Mouse (Mus musculus) frontal cortex, adult 2 months (tissue): ENCODE results near the gene Ppp5c. TPM values are rescaled to one million over a fixed set of nuclear protein-coding genes. Genes with fewer than 3 reads are reported as not detected.

Experiments used
- DNase-seq, 2 experiments: peaks; one replicate each; pipeline ENCODE4 v3.0.0; 2022; ENCODE audit warnings: low spot score in 1 of 2; ENCODE audit errors: extremely low spot score in 1 of 2
- polyA plus RNA-seq: library from polyadenylated mRNA; depleted of rRNA; stranded (reverse); fragments of >200 nt; gene quantifications from 2 replicates; pipeline ENCODE4 v1.2.3, GENCODE M21; 2012

Ppp5c gene
- polyA plus RNA-seq, 1 experiment: 239 TPM

DNA sequence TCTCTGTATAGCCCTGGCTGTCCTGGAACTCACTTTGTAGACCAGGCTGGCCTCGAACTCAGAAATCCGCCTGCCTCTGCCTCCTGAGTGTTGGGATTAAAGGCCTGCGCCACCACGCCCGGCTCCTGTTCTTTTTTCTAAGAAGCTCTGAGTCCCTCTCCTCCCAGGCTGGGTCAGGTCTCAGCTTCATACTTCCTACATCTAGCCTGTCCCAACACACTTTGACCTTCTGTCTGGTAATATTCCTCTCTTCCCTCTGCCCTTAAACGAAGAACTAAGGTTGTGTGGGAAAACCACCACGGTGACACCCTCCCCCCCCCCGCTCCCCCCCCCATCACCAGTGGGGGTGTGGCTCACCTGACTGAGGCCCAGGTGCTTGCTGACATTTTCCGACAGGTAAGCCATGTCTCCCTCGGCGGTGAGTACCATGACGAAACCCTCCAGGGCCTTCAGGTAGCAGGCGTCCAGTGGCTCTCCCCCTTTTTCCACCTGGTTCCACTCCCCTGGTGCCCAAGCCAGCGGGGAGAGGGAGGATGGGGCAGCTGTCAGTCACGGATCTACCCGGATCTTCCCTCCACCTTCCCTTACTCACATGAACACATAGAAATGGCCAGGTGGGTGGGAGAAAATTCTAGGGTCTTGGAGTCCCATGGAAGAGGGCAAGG lies 26.7 kb upstream of the Ppp5c start:
- no peak for DNase-seq

DNA sequence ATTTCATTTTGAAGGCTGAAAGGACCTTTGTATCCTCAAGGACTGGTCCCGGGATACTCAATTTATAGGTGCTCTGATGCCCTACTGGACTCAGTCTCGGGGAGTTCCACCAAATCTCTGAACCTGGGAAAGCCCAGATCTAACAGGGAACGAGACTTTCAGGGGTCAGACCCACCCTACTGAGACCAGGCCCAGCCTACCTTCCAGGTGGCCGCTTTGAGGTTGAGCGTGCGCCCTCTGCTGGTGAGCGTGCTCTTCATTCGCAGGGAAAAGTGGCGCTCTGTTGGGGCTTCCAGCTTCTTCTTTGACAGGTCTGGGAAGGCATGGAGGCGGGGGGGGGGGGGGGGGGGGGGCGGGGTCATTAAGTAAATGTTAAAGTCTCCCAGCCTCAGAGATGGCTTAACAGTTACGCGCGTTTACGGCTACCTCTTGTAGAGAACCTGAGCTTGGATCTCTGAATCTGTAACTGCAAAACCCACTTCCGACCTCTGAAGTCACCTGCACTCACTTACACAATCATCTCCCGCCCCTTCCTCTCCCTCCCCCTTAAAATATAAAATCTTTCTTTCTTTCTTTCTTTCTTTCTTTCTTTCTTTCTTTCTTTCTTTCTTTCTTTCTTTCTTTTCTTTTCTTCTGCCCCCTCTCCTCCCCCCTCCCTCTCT lies 23.3 kb upstream of the Ppp5c start:
- DNase-seq: peak in 1 of 2 experiments; percentile 81

DNA sequence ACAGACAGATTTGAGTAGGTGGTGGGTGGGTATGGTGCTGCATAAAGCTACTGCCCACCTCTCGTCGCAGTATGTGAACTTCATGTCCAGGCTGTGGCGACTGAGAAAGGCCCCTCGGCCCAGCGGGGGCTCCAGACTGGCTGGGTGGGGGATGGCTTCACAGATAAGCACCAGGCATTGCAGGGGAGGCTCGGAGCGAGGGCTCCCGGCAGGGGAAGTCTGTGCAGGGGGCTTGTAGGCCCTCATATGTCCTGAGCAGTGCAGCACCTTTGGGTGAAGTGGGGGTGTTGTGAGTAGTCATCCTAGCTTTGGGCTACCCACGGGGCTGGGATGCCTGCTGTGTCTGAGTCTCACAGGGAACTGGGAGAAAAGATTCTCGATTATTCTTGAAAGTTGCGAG lies 22.8 kb upstream of the Ppp5c start:
- no peak for DNase-seq

DNA sequence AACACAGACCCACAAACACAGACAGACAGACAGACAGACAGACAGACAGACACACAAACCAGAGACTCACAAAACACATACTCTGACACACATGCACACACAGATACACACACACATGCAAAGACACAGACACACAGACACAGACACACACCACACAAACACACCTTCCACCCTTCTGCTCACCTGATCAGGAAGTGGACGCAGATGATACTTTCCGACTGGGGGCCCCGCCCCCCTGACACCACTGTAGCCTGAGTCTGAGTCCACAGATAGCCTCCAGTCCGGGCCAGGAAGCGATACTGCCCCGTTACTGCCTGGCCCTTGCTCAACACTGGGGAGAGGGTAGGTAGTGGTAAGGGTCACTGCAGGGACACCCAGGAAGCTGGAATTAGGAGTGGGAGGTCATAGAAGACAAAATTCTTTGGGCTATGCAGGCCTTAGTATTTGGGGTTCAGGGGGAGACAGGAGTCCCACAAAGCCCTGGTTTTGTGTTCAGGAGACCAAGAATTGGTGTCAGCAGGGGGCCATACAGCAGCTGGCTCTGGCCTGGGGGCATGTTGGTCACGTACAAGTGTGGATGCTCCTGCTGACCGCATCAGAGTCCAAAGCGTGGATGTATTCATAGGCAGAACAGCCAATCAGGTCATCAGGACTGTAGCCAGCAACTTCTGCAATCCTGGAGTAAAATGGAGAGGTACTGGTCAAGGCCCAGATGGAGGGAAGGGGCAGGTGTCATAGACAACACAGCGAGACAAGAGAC lies 20.9 kb upstream of the Ppp5c start:
- DNase-seq: no peak

DNA sequence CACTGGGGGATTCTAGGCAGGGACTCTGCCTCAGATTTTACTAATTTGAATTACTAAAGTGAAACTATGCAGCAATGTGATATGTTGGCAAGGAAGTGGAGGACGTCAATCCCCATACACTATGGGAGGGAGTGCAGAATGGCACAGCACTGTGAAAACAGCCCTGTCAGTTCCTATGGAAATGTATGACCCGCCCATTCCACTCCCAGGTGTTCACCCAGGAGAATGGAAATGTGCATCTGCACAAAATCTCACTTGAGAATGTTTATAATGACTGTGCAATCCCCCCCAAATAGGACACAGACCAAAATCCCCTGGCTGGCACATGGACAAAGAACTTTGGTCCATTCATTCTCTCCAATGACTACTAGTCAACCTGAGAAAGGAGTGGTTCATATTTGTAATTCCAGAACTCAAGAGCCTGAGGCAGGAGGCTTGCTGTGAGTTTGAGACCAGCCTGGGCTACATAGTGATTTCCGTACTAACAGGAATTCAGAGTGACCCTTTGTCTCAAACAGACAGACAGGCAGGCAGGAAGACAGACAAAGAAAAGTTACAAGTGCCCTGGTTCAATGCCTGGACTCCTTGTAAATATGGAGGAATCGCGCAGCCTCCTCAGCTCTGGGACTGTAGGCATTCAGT lies 19.4 kb upstream of the Ppp5c start:
- no peak for DNase-seq

DNA sequence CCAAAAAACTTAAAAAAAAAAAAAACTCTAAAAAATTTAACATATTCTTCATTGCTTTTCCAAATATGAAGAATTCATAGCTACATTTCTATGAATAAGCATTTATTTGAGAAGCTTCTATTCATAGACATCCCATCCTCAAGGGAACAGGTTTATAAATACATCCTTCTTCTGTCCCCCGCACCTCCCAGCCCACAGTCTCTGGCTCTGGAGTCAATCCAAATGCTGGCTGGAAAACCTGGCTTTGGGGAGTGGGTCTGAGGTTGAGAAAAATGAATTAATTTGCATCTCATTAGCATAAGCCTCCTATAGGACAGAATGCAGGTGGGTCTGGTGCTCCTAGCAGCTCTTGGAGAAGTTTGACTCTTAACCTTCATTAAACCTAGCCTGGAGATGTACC lies 18.0 kb upstream of the Ppp5c start:
- DNase-seq: peak in 1 of 2 experiments; percentile 70

DNA sequence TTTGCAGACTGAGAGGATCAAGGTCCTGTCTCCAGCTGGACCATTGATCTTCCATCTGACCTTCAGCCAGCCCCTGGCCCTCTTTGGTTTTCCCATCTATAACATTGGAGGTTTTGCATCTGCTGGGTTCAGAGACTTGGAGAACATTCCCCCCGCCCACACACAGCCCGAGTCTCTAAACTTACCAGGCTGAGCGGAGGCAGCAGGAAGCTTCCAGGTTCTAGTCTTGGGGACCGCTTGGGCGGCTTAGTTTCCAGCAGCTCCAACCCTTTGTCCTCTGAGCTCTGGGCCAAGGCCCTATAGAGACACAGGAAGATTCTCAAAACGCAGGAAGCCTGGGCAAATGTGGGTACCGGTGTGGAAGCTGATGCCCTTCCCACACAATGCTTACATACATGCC lies 11.6 kb upstream of the Ppp5c start:
- DNase-seq: peak in 1 of 2 experiments; percentile 63

DNA sequence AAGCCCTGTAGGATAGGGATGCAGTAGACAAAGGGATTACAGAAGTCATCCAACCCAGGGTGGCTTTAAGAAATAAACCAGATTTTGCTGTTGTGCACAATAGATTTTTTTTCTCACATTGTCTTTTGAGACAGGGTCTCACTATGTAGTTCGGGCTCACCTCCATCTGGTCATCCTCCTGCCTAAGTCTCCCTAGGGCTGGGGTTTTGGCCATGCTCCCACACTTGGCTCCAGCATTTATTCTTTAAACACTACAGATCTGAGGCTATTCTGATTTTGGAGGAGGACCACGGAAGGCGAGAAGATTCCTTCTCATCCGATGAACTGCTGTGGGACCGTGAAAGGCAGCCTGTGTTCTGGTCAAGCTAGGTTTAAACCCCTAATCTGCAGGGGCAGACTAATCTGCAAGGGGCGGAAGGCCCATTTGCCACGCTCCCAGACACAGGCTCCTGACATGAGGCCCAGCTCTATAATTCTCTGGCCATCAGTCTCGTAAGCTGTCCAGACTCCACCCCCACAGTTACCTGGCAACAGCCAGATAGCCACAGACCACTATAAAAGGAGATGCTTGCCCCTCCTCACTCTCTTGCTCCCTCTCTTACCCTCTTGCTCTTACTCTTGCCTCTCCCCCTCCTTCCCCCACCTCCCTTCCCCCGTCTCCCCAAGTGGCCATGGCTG lies 10.4 kb upstream of the Ppp5c start:
- no peak for DNase-seq

DNA sequence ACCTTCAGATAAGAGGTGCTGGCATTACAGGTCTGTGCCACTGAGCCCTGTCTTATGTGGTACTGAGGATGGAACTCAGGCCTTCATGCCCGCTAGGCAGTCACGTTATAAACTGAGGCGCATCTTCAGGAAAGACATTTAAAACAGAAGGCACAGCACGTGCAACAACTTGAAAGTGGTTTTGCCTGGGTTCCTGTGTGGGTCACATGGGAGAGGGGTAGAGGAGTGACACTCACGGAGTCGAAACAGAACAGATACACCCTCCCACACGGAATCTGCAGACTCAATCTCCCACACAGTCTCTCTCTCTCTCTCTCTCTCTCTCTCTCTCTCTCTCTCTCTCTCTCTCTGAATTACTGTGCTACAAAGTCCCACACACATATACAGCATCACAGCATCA lies 2.5 kb upstream of the Ppp5c start:
- peak in 1 of 2 experiments; percentile 58 for DNase-seq

DNA sequence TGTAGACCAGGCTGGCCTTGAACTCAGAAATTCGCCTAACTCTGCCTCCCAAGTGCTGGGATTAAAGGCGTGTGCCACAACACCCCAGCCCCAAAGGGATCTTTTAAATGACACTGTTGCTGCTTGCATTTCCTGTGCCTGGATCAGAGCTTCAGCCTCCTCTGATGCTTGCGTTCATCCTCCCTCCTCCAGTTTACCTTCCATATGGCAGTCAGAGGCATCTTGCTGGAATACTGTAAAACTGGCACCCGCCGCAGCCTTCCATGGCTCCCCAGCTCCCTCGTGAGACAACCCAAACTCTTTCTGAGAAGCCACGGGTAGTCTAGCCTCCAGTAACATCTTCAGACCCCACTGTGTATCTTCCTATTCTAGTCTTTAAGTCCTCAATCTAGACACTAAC lies 1.2 kb upstream of the Ppp5c start:
- DNase-seq: peak in 1 of 2 experiments; percentile 73

DNA sequence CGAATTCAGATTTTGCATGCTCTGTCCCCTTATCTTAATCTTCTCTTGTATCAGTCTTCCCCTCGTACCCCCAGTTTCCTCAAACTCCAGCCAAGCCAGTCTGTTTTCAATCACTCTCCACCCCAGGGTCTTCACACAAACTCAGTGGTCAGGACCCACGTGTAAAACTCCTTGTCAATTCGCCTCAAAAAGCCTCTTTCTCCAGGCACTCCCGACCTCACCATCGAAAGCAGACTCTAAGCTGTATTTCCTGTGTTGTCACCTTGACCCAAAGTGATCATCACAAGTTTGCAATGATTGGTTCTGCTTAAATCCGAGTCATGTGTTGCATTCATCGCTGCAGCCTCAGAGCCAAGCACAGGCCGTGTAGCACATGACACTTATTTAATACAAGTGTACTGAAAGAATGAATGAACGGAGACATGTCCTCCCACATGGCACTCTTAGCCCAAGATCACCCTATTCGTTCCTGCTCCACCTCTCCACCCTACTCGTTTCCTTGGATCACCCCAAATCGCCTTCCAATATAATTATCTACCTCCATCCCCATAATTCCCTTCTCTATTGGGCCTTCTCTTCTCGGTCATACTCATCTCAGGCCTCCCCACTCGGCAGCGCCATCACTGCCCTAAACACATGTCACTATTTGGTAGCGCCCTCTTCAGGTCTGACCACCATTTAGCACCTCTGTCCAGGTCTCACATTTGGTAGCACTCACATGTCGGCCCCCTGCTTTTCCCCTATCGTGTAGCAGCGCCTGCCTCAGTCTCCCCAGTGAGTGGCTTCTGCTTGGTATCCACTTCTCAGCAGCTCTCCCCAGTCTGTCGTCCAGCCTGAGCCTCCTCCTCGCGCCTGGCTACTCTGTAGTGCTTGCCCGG lies 775 bp downstream of the Ppp5c start:
- DNase-seq: peak; percentile 60 to 75

DNA sequence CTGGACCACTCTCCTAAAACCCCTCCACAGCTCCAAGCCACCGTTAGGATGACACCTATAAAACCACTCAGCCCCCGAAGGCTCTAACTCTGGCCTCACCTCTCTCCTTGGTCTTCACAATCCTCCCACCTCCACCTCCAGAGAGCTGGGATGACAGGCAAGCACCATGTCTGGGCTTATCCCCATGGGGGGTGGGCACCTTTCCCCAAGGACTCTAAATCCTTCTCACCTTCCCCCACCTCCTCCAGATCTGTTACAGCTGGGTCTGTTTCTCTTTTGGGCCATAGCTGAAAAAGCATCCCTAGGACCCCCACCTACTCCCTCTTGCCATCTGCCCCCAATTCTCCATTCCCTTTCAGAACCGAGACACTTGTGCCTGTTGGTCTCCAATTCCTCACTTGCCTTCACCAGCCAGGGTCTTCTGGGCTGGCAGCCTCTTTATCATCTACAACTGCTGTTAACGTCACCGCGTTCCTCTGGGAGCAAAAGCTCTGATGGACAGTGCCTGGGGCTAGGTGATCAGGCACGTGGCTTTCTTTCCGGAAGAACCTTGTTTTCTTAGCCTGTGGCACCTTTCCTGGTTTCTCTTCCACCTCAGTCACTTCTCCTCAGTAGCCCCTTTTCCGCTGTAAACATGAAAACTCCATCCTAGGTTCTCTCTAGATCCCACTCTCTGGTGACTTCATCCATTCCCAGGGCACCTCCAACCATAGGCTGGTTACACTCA lies 1.7 kb downstream of the Ppp5c start:
- no peak for DNase-seq

DNA sequence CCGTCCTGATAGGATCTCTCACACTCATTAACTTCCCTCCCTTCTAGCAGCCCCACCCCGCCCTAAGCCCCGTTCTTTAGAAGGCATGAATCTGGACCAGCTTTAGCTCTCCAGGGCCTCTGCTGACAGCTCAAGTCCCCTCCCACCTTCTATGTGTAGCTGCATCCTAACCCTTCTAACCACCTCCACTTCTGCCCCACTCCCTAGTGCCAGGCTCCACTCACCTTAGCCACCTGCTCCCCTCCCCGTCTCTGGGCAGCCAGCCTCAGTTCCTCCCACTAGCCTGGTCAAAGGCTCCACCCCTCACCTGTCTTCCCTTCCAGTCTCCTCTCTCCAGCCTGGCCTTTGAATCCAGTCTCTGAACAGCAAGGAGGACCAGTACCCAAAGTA lies 2.2 kb downstream of the Ppp5c start:
- DNase-seq: no peak

DNA sequence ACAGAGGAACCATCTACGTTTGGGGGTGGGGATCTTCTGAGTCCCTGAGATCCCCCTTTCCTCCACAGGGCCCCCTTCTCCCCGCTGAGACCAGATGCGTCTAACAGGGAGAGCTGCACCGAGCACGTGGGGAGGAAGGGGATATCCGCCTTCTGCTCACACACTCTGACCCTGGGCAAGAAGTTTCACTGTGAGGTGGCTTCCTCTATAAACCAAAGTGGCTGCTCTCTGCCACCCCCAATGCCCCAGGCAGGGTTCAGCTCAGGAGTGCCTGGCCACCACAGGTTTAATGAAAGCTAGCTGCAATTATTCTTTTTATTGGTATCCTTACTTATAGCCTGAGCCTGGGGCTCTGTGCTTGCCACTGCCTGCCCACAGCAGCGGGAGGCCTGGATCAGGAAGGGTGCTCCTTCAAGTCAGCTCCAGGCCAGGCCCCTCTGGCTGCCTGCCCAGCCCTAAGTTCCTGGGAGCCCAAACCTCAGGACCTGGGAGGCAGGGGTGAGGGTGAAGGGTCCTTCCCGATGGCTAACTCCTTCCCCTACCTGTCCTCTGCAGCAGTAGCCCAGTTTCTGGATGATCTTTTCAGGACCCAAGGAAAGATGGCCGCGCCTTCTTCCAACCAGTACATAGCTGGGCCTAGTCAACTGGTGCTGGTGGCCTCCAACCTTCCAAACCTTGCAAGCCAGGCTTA lies 2.8 kb downstream of the Ppp5c start:
- DNase-seq: no peak

DNA sequence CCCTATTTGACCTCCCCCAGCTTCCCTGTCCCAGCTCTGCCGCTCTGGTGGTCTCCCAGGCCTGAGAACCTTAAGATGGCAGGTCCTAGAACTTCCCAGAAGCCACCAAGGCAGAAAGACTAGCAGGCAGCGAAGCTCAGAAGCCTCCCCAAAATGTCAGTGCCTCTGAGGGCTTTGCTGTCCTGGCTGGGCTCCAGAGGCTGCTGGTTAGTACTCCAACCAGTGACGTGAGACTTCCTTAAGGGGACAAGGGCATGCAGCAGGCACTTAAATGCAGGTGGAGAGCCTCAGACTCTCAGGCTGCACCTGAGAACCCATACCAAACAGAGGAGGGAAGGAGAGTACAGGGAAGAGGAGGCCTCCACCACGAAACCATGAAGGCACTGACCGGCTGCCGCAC lies 3.6 kb downstream of the Ppp5c start:
- no peak for DNase-seq

DNA sequence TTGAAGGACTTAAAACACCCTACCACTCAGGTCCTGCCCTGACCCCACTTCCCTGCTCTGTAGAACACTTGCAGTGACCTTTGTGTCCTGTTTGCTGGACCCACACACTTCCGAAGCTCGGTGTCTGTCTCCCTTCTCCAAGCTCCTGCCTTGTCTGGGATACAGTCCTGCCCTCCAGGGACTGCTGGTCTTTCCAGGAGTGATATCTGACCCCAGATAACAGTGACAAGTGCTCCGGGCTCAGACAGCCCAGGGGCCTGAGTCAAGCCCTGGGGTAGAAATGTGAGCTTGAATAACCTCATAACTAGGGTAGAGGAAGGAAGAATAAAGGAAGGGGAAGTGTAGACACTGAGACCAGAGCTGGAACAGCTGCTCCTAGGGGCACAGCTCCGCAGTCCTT lies 4.0 kb downstream of the Ppp5c start:
- DNase-seq: no peak

DNA sequence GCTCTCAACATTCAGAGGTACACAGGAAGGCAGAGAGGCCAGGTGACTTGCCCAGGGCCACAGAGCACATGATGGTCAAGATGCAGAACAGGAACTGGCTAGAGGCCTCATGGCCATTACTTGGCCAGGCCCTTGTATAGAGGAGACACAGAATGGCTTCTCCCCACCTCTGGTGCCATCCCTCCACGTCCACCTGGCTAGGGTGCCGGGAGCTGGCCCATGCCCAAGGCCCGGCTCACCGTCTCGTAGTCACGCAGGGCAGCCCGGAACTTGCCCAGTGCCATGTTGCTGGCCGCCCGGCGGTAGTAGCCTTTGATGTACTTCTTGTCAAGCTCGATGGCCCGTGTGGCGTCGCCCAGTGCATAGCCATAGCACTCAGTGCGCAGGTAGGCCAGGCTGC lies 5.5 kb downstream of the Ppp5c start:
- DNase-seq: no peak

DNA sequence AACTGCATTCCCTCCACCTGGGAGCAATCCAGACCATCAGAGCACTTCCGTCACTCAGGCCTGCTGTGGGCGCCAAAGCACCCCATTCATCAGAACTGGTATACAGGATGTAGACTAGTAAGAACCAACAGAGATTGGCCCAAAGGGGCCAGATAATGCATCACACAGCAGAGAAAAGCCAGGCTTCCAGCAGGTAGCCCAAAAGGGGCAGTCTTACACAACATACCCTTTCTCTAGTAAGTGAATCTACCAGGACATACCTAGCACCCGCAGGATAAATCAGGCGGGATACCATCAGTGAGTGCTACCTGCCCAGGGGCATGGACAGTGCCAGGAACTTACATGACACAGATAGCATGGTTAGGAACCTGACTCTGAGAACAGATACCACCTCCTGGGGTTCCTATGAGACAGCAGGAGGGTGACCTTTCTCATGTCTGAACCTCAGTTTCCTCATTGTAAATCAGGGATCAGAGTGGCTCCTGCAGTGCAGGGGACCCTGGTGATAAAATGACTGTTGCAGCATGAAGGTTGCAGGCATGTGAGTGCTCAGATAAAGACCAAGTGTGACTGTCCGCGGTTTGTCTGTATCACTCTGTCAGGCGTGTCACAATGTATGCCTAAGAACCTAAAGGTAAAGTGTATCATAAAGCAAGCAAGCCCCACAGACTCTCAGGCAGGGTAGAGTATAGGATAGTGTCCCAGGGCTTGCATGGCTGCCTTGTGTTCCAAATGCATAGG lies 8.1 kb downstream of the Ppp5c start:
- no peak for DNase-seq
